Mouse (Mus musculus): ENCODE results near the gene Arhgef18.

Gene Arhgef18

DNA sequence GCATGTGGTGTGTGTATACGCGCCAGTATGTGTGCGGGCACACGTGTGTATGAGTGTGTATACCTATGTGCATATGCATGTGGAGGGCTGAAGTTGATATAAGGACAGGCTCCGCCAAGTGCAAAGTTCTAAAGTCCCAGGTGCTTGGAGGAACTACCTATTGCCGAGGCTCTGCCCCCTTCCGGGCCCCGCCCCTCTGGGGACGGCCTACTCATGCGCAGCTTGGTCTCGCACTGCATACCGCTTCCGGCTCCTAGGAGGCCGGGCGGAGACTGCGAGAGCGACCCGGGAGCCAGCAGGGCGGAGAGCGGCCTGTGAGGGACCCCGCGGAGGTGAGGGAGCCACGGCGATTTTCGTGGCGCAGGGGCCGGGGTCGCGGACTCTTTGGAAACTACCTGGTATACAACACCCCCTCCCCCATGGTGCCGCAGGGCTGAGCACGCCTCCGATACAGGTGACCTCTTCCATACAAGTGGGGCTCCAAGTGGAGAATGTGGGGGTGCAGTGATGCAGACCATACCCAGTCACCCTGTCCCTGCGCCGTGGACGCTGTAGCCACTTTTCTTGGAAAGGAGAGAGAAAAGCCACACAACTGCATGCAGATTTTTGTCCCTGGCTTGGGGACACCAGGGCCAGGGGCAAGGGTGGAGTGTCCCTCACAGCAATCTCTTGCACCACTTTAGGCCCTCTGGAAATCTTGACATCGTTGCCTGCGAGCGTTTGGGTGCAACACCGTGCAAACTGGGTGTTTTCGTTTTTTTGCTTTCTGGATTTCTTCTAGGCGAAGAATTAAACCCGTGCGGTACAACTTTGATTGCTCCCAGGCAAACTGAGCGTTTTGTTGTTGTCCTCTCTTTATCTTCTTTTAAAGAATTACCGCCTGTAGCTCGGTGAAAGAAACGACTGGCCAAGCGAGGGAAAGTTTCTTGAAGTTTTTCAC, at the start of gene Arhgef18:
Arhgef18 (plus strand) TSS at position 236 of the 940 bp plus-strand sequence.
- in situ Hi-C loops (cut with MboI; ENCODE audit: low sequenced_read_pairs) = no loop called here

DNA sequence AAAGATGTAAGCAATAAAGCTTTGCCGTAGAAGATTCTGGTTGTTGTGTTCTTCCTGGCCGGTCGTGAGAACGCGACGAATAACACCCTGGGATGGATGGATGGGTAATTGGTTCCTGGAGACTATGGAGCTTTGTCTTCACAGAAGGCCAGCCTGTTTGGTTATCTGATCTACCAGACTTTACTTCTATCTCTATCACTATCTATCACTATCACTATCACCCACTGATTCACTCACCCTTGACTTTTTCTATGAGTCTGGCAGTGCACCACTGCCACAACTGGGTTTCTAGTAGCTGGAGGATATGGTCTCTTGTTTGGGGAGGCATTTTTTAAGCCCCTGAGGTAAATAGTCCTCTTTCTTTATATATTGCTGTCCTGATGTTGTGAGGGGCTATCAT, 47.5 kb upstream of the Arhgef18 start:
- in situ Hi-C loops (cut with MboI; ENCODE audit: low sequenced_read_pairs) = no loop called here

DNA sequence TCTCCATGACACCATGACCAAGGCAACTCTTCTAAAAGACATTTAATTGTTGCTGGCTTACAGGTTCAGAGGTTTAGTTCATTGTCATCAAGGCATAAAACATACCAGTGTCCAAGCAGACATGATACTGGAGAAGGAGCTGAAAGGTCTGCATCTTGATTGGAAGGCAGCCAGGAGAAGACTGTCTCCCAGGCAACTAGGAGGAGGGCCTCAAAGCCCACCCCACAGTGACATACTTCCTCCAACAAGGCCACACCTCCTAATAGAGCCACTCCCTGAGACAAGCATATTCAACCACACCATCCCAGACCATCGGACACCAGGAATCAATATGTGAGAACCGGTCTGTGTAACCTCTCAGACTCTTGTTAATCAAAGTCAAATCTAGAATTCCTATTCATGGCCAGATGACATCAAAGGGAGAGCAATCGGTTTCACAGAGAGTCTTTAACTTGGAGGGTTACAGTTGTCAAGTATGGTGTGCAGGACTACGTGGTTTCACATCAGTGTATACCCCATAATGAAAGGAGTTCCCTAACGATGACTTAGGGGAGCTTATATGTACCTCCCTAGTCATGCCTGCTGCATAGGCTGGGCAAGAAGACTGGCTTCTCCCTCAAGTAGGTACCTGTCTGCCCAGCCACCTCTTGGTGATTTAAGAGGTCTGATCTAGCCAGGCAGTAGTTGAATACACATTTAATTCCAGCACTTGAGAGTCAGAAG, 46.0 kb upstream of the Arhgef18 start:
- in situ Hi-C loops (cut with MboI; ENCODE audit: low sequenced_read_pairs) = no loop called here

DNA sequence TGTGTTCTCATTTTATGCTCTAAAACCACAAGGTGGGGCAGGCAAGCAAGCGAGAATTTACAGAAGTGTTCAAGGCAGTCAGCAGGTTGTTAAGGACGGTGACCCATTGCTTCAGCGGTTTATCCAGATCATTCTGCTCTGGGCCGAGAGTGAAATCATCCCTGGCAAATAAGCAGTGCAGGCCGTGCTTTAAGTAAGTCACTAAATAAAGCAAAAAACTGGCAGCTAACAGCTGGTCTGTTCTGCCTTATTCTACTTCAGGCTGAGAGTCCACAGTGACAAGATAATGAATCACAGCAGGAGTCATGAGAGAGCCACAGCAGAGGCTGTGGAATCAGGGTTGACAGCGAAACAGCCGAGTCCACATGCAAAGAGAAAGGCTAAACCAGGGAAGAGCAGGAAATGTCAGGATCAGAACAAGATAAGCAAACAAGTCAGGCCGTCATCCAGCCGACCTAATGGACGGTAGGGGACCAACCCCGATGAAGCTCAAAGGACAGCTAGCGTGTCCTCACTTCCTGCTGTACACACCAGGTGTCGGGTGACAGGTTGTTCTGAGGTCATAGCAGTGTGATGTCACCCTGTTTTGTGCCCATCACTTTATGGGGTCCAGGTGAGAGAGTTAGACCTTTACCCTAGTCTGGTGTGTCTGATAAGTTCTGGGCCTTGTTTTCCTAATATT, 44.5 kb upstream of the Arhgef18 start:
- in situ Hi-C loops (cut with MboI; ENCODE audit: low sequenced_read_pairs) = no loop called here

DNA sequence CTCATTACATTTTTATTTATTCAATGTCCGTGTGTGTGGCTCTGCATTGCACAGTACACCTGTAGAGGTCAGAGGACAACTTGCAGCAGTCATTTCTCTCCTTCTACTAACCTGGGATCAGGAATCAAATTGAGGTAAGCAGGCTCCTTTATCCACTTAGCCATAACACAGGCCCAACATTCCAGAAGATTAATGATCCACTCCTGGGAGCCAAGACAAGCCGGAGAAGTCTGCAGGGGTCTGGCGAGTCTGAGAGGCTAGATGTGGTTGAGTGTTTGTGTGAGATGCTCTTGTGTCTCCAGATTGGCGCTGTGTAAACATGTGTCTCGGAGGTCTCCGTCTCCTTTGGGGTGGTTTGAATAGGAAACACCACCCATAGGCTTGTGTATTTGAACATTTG, 42.1 kb upstream of the Arhgef18 start:
- in situ Hi-C loops (cut with MboI; ENCODE audit: low sequenced_read_pairs) = no loop called here

DNA sequence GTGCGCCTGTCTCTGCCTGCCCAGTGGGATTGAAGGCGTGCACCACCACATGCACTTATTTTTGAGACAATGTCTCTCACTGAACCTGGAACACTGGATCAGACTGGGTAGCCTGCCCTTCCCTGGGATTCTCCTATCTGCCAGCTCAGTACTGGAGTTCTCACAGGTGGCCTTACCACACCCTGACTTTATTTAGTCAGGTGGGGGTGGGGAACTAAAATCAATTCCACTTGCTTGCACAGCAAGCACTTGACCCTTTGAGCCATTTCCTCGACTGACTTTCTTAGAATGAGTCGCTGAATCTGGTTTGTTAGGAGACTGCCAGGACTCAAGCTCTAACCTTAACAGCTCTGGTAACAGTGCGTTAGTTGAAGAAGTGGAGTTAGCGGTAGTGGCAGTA, 40.1 kb upstream of the Arhgef18 start:
- in situ Hi-C loops (cut with MboI; ENCODE audit: low sequenced_read_pairs) = no loop called here

DNA sequence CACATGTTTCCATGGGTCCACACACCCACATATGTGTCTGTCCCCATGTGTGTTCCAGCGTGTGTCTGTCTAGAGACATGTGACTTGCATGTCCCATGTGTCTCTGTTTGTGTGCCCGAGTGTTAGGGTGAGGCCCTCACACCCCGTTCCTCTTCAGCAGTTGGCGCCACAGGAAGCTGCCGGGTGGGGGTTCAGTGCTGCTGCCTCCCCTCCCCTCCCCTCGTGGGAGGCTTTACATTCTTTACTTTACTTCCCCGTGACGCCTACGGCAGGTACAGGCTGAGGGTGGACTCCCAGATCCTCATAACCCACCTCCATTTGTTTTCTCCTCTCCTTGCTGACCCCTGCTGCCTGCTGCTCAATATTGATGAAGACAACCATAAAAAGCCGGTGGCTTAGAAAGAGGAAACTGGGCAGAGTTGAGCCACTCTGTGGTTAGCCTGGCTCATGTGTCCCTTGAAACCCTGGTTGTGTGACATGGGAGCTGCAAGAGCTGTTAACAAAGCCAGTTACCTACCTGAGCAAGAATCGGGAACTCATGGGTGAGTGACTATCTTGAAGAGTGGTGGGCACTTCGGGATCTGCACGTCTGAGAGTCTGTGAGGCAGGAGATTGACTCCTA, 39.5 kb upstream of the Arhgef18 start, which contains the start of gene A430078G23Rik:
A430078G23Rik (plus strand) TSS at position 227 of the 622 bp plus-strand sequence.
- in situ Hi-C loops (cut with MboI; ENCODE audit: low sequenced_read_pairs) = no loop called here

DNA sequence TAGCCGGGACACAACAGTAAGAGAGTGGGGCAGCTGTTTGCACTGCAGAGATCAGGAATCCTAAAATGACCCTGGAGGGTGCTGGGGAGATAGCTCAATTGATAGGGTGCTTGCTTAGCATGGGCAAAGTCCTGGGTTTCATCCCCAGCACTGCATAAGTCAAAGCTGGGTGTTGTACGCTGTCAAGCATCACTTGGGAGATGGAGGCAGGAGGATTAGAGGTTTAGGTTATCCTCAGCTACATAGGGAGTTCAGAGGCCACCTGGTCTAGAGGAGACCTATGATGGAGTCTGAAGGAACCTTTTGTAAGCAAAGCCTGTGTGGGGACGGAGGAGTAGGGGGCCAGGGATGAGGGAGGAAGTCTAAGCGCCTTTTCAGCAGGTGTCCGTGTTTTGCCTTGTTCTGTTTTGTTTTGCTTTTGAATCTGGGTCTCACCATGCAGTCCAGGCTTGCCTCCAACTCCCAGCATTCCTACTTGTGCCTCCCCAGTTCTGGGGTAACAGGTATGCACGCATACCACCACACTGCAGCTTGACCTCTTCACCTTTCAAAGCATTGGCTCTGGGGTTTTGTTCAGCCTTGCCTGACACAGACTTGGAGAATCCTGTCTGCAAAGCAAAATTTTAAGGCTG, 38.9 kb upstream of the Arhgef18 start:
- in situ Hi-C loops (cut with MboI; ENCODE audit: low sequenced_read_pairs) = no loop called here

DNA sequence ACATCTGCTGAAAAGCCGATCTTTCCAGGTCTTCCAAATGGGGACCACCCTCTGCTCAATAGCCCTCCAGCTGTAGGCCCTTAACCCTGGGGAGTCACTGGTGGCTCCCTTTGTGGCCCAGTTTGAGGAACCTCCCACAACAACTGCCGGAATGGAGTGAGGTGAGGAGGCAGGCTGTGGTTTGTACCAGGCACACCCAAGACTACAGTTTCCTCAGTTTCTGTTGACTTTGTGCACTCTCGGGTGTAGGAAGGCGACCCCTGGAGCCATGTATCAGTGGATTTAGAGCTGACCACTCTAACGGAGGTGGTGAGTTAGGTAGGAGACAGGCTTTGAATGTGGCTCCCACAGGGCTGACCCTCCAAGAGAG, 38.4 kb upstream of the Arhgef18 start:
- in situ Hi-C loops (cut with MboI; ENCODE audit: low sequenced_read_pairs) = no loop called here

DNA sequence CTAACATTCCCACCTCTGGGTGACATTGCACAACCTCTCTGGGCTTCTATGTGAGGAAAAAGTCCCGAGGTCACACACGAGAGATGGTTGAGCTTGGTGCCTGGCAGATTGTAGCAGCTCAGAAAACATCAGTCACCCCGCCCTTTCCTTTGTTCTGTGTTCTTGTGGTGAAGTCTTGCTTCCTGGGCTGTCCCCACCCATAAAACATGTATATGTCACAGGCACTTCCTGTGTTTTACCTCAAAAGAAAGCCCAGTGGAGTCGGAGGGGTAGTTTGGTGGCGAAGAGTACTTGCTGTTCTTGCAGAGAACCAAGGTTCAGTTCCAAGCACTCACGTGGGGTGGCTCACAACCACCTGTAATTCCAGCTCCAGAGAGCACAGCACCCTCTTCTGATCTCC, 37.2 kb upstream of the Arhgef18 start:
- in situ Hi-C loops (cut with MboI; ENCODE audit: low sequenced_read_pairs) = no loop called here

DNA sequence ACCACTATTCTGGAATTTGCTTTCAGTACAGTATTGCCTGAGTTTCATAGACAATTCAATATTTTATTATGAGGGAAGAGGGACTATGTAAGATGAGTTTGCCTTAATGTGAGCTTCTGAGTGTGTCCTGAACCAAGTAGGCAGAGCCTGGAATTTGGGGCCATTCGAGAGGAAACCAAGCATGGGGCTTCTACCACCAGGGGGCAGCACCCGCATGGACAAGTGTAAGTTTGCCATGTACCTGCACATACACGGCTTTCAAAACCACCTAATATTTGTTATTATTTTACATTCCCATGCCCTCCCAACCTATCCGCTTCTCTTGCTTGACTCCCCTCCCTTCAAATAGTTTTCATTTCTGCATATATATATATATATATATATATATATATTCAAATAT, 34.7 kb upstream of the Arhgef18 start:
- in situ Hi-C loops (cut with MboI; ENCODE audit: low sequenced_read_pairs) = no loop called here

DNA sequence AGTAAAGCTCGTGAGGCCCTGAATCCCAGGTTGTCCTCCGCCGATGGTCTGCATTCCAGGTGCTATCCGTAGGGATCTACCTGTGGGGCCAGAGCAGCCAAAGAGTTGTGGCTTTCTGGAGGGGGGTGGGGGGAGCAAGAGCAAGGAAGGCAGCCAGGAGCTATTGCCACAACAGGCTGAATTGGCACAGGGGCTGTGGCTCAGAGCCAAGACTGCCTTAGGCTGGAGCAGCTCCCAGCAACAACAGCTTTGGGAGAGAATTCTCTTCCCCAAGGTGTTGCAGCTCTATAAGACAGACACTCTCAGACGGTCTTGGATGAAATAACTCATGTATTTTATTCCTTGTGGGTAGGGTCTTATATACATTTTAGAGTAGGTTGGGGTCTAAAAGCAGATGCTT, 25.7 kb upstream of the Arhgef18 start:
- in situ Hi-C loops (cut with MboI; ENCODE audit: low sequenced_read_pairs) = no loop called here

DNA sequence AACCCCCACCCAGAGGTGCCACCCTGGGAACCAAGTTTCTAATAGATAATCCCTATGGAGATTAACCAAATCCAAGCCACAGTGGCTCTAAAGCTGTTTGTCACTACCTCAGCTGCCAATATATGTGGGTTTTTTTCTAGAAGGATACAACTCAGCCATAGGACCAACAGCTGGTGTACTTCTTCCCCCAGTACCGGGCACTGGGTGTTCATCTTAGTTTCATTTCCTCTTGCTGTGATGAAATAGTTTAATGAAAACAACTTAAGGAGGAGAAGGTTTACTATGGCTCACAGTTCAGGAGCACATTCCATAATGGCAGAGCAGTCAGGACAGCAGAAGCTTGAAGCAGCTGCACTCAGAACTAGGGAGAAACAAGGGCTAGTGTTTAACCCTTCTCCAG, 24.7 kb upstream of the Arhgef18 start:
- in situ Hi-C loops (cut with MboI; ENCODE audit: low sequenced_read_pairs) = no loop called here

DNA sequence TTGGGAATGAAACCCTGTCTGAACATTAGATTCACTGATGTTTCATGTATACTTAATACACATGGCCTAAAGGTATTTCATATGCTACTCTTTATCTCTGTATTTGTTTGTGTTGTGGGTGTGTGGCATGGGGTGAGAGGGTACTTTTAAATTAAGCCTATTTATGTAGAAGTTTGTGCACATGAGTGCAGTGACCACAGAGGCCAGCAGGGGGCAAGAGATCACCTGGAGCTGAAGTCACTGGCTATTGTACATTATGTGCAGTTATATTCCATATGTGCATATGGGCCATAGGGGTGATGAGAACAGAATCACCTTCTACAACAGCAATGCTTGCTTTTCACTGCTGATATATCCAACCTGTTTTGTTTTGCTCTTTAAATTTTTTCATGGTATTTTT, 17.1 kb upstream of the Arhgef18 start:
- in situ Hi-C loops (cut with MboI; ENCODE audit: low sequenced_read_pairs) = no loop called here

DNA sequence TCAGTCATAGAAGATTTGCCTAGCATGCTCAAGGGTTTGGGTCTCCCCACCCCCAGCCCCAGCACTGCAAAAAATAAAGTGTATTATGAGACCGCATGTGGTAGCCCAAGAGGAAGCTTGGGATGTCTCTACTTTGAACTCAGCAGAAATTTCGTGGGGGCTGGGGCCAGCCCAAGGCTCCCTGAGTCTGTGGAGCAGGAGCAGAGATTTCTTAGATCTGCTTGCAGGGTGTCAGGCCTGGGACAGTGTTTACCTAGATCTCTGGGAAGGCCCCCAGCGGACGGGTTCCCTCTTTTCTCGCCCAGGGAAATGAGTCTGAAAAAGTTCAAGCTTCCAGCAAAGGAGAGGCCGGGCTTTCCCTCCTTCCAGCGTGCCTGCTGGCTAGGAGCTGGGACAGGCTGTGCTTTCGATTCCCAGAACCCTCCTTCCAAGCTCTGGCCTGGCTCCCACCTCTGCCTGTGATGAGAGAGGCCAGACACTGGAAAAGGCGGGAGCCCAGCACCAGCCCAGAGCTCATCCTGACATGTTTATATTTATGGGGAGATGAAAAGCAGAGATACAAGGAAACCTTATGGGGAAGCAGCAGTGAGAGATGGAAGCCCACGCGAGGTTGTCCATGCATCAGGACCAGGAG, 16.0 kb upstream of the Arhgef18 start:
- in situ Hi-C loops (cut with MboI; ENCODE audit: low sequenced_read_pairs) = no loop called here

DNA sequence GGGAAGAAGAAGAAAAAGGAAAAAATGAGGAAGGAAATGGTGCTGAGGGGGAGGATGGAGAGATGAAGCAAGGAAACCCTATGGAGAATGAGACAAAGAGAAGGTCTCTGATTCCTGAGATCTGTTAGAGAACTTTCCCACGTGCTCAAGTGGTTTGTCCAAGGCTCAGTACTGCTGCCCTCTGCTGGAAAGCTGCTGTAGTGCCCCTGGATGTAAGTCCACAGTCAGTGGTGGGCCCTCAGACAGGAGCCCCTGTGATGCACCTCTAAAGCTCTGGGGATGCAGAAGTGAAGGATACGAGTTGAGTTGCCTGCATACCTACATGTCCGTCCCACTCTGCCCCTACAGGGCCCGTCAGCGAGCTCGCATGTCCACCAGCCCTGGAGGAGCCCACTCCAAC, 5.5 kb upstream of the Arhgef18 start:
- in situ Hi-C loops (cut with MboI; ENCODE audit: low sequenced_read_pairs) = no loop called here

DNA sequence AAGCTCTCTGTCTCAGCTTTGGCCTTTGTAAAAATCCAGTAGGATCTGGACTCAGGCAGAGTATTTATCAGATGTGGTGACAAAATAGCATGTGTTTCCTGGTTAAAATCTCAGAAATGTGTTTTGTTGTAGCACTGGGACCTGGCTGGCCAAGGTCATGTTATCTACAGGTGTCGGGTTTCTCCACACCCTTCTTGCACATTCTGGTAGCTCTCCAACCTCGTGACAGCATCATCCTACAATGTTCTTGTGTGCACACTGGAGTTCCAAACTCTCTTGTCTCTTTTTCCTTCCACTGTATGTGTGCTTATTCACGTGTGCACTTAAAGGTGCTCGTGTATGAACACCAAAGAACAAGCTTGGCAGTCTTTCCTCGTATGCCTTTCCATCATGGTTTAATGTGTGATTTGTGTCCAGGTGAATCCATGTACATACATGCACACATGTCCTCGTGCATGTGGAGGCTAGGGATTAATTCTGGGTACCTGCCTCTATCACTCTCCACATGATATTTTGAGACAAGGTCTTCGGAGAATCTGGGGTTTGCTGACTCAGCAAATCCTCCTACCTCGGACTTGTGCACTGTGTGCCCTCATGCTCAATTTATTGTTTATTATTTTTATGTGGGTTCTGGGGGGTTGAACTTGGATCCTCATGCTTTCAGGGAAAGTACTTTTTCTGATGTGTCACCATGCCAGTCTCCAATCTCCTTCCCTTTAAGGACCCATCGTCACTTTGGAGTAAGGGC, 4.0 kb upstream of the Arhgef18 start:
- in situ Hi-C loops (cut with MboI; ENCODE audit: low sequenced_read_pairs) = no loop called here

DNA sequence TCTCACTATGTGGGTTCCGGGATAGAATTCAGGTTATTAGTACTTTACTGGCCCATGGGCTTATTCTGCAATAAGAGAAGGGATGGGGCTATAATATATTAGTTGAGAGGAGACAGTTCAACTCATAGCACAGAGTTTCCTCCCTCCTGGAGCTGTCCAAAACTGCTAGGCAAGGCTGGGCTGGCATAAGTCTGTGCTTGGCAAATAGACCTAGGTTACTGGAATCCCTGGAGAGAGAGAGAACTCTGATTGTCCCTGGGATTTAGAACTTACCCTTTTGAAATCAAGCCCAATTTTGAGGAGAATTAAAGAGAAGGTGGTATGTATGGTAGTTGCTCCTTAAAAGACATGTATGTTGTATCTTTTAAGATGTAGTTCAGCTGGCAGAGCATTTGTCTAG, 3.3 kb upstream of the Arhgef18 start:
- in situ Hi-C loops (cut with MboI; ENCODE audit: low sequenced_read_pairs) = no loop called here

DNA sequence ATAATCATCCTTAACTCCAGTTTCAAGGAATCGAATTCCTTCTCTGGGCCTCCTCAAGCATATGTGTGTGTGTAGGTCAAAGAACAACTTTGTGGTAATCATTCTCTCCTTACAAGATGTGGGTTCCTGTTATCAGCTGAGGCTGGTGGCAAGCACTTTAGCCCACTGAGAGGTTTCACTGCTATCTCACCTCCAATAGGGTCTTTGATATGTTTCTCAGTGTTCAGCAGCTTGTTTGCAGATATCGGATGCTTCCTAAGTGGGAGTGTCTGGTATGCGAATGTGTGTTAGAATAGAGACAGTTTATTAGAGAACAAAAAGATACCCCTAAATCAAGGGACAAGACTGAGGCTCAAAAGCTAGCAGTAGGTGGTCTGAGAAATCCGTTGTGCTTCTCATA, 513 bp upstream of the Arhgef18 start:
- in situ Hi-C loops (cut with MboI; ENCODE audit: low sequenced_read_pairs) = no loop called here
